Mouse (Mus musculus): ENCODE results near the gene Krt33b. TPM values are rescaled to one million over a fixed set of nuclear protein-coding genes. Genes with fewer than 3 reads are reported as not detected.

Krt33b gene
- polyA plus RNA-seq, 1 experiment: not detected

DNA sequence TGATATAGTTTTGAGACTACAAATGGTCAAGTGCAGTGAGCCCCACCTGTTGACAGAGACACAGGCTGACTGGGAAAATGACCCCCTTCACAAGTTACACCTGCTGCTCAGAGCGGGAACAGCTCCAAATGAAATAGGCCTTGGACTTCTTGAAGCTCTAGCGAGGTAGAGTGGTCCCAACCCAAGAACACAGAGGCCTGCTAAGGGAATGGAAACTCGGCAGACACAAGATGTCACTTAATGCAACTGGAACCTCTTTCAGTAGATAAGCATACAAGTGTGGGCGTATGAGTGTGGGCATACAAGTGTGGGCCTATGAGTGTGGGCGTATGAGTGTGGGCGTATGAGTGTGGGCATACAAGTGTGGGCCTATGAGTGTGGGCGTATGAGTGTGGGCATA is 30.6 kb downstream of the Krt33b start:
- Histone ChIP-seq H3K27ac (ENCODE audit: insufficient read depth, low read length) (no peak overlapping the region), H3K4me1 (ENCODE audit: control insufficient read depth, insufficient read depth, low read length) (no peaks in the 10 kb centered on the region), H3K4me3 (ENCODE audit: insufficient read depth, low read length) (no peak overlapping the region)
- TF ChIP-seq CTCF (IDR thresholded peaks at IDR 0.05; ENCODE audit: extremely low read depth, insufficient read depth, low read length) (no peak), POLR2A (IDR thresholded peaks at IDR 0.05; ENCODE audit: extremely low read depth, insufficient read depth, low read length) (no peak)

DNA sequence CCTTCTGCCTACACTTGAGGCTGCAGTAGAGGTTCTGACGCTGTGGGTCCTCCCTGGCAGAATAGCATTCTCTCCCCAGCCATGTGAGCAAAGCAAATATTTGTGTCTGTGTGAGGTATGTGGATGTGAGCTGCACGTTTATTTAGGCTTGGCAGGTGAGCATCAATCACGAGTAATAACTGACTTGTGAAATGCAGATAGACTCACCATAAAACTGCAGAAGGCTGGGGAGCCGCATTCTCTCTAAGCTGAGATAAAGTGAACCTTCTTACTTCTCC is 35.3 kb downstream of the Krt33b start:
- 0 out of 2 replicates have a peak, but pooled peaks cover 2% of the 10 kb centered on the region for H3K4me1 ChIP-seq (ENCODE audit: control insufficient read depth, insufficient read depth, low read length)
- TF ChIP-seq POLR2A (IDR thresholded peaks at IDR 0.05; ENCODE audit: extremely low read depth, insufficient read depth, low read length) (no peak), CTCF (IDR thresholded peaks at IDR 0.05; ENCODE audit: extremely low read depth, insufficient read depth, low read length) (no peak)
- H3K4me3 ChIP-seq (ENCODE audit: insufficient read depth, low read length): no peak overlapping the region
- H3K27ac ChIP-seq (ENCODE audit: insufficient read depth, low read length): no peak overlapping the region

DNA sequence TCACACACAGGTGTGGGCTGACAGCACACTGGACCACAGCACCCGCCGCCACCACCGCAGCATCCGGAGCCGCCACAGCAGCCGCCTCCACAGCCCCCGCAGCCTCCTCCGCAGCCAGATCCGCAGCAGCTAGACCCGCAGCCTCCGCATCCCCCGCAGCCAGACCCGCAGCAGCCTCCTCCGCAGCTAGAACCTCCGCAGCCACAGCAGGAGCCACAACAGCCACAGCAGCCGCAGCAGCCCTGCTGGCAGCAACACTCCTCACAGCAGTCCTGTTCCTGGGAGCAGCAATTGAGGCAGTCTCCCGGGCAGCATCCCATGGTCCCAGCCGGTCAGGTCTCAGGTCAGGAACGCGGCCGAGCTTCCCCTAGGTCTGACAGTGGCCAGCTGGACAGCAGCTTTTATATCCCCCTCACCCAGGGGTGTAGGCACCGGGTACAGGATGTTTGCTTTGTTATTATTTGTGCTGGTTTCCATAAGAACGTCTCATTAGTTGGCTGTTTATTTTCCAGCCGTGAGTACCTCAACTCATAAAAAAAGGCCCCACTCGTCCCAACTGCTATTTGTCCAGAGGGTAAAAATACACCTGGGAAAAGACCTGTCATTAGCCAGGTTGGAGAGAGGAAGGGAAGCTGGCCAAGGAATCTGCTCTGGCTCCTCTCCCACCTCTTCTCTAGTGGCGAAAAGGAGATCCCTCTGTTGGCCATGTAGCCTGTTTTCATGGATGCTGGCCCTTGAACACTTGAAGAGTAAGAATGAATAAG is 35.9 kb downstream of the Krt33b start, which contains the start of gene Krtap17-1:
Gene Krtap17-1, minus strand, starts transcription at position 375 of the 764 bp plus-strand sequence.
- Histone ChIP-seq H3K4me1 (ENCODE audit: control insufficient read depth, insufficient read depth, low read length) (0 out of 2 replicates have a peak, but pooled peaks cover 2% of the 10 kb centered on the region), H3K4me3 (ENCODE audit: insufficient read depth, low read length) (no peak within 1 kb of the TSS), H3K27ac (ENCODE audit: insufficient read depth, low read length) (no peak within 1 kb of the TSS)
- TF ChIP-seq CTCF (IDR thresholded peaks at IDR 0.05; ENCODE audit: extremely low read depth, insufficient read depth, low read length): no peak
- no peak for TF ChIP-seq POLR2A (IDR thresholded peaks at IDR 0.05; ENCODE audit: extremely low read depth, insufficient read depth, low read length)

DNA sequence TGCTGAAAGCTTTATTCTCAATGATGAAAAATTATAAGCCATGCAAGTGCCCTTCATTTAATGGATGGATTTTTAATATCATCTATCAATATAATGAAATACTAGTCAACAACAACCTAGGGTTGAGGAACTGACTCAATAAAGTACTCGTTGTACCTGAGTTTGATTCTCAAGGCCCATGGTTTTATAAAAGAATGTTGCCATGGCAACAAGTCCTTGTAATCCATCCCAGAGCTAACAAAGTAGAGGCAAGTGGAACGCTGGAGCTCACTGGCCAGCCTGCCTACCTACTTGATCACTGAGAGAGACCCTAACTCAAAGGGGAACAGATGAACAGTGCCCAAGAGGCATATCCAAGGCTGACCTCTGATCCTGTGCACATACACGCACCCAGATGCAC is 39.1 kb downstream of the Krt33b start:
- H3K4me1 ChIP-seq (ENCODE audit: control insufficient read depth, insufficient read depth, low read length): 0 out of 2 replicates have a peak, but pooled peaks cover 2% of the 10 kb centered on the region
- no peak overlapping the region for H3K4me3 ChIP-seq (ENCODE audit: insufficient read depth, low read length)
- TF ChIP-seq CTCF (IDR thresholded peaks at IDR 0.05; ENCODE audit: extremely low read depth, insufficient read depth, low read length) (no peak), POLR2A (IDR thresholded peaks at IDR 0.05; ENCODE audit: extremely low read depth, insufficient read depth, low read length) (no peak)
- H3K27ac ChIP-seq (ENCODE audit: insufficient read depth, low read length): no peak overlapping the region

DNA sequence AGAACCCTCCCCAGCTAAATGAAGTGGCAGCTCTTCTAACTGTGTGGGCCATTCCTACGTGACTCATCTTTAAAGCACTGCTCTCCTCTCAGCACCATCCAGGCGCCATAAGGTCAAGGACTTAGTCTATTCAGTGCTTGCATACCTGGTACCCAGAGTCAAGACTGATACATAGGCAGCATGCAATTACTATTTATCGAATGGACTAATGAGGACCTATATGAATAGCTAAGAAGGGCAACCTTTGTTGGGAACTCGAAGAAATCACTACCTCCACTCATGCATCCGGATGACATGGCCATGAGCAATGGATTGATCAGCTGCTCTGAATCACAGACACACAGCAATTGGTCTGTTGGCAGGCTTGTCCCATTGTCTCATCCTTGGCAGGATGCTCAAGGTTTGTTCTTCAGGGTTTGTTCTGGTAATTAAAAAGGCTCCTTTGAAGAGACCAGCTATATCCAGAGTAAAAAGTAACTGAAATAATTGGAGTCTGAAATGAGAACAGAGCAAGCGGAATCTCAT is 39.7 kb downstream of the Krt33b start:
- Histone ChIP-seq H3K27ac (ENCODE audit: insufficient read depth, low read length) (no peak overlapping the region), H3K4me3 (ENCODE audit: insufficient read depth, low read length) (no peak overlapping the region), H3K4me1 (ENCODE audit: control insufficient read depth, insufficient read depth, low read length) (0 out of 2 replicates have a peak, but pooled peaks cover 2% of the 10 kb centered on the region)
- TF ChIP-seq CTCF (IDR thresholded peaks at IDR 0.05; ENCODE audit: extremely low read depth, insufficient read depth, low read length) (no peak), POLR2A (IDR thresholded peaks at IDR 0.05; ENCODE audit: extremely low read depth, insufficient read depth, low read length) (no peak)

DNA sequence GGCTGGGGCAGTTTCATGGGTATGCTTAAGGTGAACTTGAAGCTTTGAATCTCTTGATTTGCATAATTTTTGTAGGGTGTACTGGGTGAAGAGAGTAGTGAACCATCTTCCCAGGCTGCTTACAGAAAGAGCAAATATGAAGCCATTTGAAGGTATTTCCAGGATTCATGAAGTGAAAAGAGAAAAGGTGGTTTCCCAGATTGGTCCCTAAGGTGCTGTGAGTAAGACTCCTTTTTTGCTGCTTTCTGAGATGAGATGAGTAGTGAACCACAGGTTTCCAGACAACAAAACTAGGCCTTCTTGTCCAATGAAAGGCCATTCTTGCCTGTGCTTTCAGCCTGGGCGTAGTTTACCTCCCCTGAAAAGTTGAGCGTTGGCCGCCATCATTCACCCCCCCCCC is 41.1 kb downstream of the Krt33b start:
- H3K4me3 ChIP-seq (ENCODE audit: insufficient read depth, low read length): no peak overlapping the region

DNA sequence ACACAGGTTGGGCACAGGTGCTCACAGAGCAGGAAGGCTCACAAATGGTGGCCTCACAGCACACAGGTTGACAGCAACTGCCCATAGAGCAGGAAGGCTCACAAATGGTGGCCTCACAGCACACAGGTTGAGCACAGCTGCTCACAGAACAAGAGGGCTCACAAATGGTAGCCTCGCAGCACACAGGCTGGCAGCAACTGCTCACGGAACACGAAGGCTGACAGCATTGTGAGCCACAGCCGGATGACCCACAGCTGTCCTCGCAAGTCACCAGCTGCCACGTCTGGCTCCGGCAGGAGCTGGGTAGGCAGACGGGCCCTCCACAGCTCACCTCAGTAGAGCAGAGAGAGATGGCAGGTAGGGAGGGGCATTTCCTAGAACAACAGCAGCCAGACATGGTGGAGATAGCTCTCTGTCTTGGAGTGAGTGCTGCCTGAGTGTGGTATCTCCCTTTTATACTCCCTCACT is 43.5 kb downstream of the Krt33b start, which contains the start of gene Krtap16-1:
Gene Krtap16-1, minus strand, starts transcription at position 418 of the 468 bp plus-strand sequence.
- no peak for TF ChIP-seq CTCF (IDR thresholded peaks at IDR 0.05; ENCODE audit: extremely low read depth, insufficient read depth, low read length)
- TF ChIP-seq POLR2A (IDR thresholded peaks at IDR 0.05; ENCODE audit: extremely low read depth, insufficient read depth, low read length): no peak
- no peak within 1 kb of the TSS for H3K4me3 ChIP-seq (ENCODE audit: insufficient read depth, low read length)
- no peak within 1 kb of the TSS for H3K27ac ChIP-seq (ENCODE audit: insufficient read depth, low read length)
- 0 out of 2 replicates have a peak, but pooled peaks cover 2% of the 10 kb centered on the region for H3K4me1 ChIP-seq (ENCODE audit: control insufficient read depth, insufficient read depth, low read length)

More for the DNA sequence above, 41.1 kb downstream of the Krt33b start:
- TF ChIP-seq CTCF (IDR thresholded peaks at IDR 0.05; ENCODE audit: extremely low read depth, insufficient read depth, low read length) (no peak), POLR2A (IDR thresholded peaks at IDR 0.05; ENCODE audit: extremely low read depth, insufficient read depth, low read length) (no peak)
- Histone ChIP-seq H3K4me1 (ENCODE audit: control insufficient read depth, insufficient read depth, low read length) (0 out of 2 replicates have a peak, but pooled peaks cover 2% of the 10 kb centered on the region), H3K27ac (ENCODE audit: insufficient read depth, low read length) (no peak overlapping the region)

DNA sequence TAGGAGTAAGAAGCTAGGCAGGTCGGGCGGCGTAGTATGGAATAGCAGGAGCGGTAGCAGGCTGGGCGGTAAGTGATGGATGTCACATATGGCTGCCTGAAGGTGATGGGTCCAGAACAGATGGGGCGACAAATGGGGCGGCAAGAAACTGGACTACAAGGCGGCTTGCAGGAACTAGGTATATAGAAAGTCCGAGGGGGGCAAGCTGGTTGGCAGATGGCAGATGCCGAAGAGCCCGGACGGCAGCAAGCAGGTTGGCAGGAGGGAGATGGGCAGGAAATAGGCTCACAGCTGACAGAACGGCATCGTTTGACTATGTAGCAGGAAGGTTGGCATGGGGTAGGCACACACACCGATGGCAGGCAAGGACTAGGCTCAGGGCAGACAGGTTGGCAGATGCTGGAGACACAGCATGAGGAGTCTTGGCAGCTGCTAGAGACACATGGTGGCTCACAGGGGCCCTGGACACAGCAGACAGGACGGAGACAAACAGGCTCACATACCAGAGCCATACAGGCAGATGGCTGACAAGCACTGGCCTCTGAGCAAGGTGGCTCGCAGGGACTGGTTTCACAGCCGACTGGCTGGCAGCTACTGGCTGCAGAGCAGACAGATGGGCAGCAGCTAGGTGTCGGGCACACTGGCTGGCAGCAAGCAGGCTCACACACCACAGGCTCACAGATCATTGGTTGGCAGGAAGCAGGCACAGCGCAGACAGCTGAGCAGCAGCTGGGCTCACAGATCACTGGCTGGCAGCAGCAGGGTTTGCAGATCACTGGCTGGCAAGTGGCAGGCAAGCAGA is 44.2 kb downstream of the Krt33b start:
- Histone ChIP-seq H3K4me3 (ENCODE audit: insufficient read depth, low read length) (no peak overlapping the region), H3K4me1 (ENCODE audit: control insufficient read depth, insufficient read depth, low read length) (no peaks in the 10 kb centered on the region), H3K27ac (ENCODE audit: insufficient read depth, low read length) (no peak overlapping the region)
- TF ChIP-seq POLR2A (IDR thresholded peaks at IDR 0.05; ENCODE audit: extremely low read depth, insufficient read depth, low read length) (no peak), CTCF (IDR thresholded peaks at IDR 0.05; ENCODE audit: extremely low read depth, insufficient read depth, low read length) (no peak)

DNA sequence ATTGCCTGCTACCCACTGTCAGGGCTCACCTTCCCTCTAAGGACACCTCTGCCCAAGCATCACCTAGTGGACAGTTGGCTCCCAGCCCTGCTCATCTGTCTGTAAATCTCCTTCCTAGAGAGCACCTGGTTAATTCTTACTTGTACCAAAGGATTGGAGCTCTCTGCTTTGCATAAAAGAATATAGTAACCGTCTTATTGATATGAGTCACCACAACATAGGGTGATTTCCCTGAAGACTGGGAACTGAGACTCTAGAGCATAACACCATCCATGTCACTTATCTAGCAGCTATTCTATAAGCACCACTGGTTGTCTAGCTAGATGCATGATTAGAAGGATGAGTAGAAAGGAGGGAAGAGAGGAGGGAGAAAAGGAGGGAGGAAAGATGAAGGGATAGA is 46.2 kb downstream of the Krt33b start:
- TF ChIP-seq POLR2A (IDR thresholded peaks at IDR 0.05; ENCODE audit: extremely low read depth, insufficient read depth, low read length) (no peak), CTCF (IDR thresholded peaks at IDR 0.05; ENCODE audit: extremely low read depth, insufficient read depth, low read length) (no peak)
- H3K4me3 ChIP-seq (ENCODE audit: insufficient read depth, low read length): no peak overlapping the region
- no peak overlapping the region for H3K27ac ChIP-seq (ENCODE audit: insufficient read depth, low read length)
- no peaks in the 10 kb centered on the region for H3K4me1 ChIP-seq (ENCODE audit: control insufficient read depth, insufficient read depth, low read length)
